Mouse (Mus musculus) v-Abl transformed pro-B cells (cell line): ENCODE results near the gene Fsd1.

Source experiments
- in situ Hi-C, 2 experiments: fragments of 400-800 bp; cut with MboI; formaldehyde crosslinking; loops; one replicate each; pipeline ENCODE4 v1.15.1; 2025; ENCODE audit not compliant: unreplicated experiment in 2 of 2

The Fsd1 gene

DNA sequence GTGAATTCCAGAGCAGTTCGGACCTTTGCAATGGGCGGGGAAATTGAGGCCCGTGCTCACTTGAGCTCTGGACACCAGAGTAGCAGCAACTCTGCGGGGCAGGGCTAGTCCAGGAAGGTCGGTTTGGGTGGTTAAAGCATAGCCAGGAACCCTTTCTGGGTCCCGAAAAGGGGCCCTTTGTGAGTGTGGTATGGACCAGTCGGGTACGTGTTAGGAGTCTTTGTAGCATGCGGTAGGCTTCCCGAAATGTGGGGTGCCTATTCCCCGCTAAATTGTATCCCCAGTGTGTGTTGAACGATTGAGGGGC lies 54.5 kb downstream of the Fsd1 start:
- in situ Hi-C loops: loop anchor here in 1 of 2 experiments (5.0 kb wide), 1 partner anchor 36 kb away; the partner anchor contains the start of genes Hdgfl2 and Ubxn6
